Mouse (Mus musculus): ENCODE measurements around the gene Dgkh. TPM values are rescaled to one million over a fixed set of nuclear protein-coding genes. Genes with fewer than 3 reads are reported as not detected.

The Dgkh gene
- total RNA-seq, 2 experiments from 2014 or later: 1.3 to 1.5 TPM

GRCm38 (mm10) chr14:78684171-78684570, 48.4 kb downstream of the Dgkh start:
- ATAC-seq (replicated peaks; ENCODE audit: poor library complexity, severe bottlenecking): no peak

- peak; percentile 84 for ATAC-seq (replicated peaks; ENCODE audit: poor library complexity, severe bottlenecking)
Measured at GRCm38 (mm10) chr14:78678981-78679380, 53.6 kb downstream of the Dgkh start.

- ATAC-seq (replicated peaks; ENCODE audit: poor library complexity, severe bottlenecking): peak; percentile 61
Measured at GRCm38 (mm10) chr14:78677852-78678588, 54.6 kb downstream of the Dgkh start.

GRCm38 (mm10) chr14:78676457-78676856, 56.1 kb downstream of the Dgkh start:
- no peak for ATAC-seq (replicated peaks; ENCODE audit: poor library complexity, severe bottlenecking)

- ATAC-seq (replicated peaks; ENCODE audit: poor library complexity, severe bottlenecking): no peak
Measured at GRCm38 (mm10) chr14:78674606-78675005, 58.0 kb downstream of the Dgkh start.

- peak; percentile 41 for ATAC-seq (replicated peaks; ENCODE audit: poor library complexity, severe bottlenecking)
Measured at GRCm38 (mm10) chr14:78669986-78670385, 62.6 kb downstream of the Dgkh start.

- peak; percentile 91 for ATAC-seq (replicated peaks; ENCODE audit: poor library complexity, severe bottlenecking)
Measured at GRCm38 (mm10) chr14:78668291-78668690, 64.3 kb downstream of the Dgkh start.

- ATAC-seq (replicated peaks; ENCODE audit: poor library complexity, severe bottlenecking): no peak
Measured at GRCm38 (mm10) chr14:78667763-78668162, 64.8 kb downstream of the Dgkh start.

GRCm38 (mm10) chr14:78662641-78663040, 69.9 kb downstream of the Dgkh start:
- no peak for ATAC-seq (replicated peaks; ENCODE audit: poor library complexity, severe bottlenecking)

- ATAC-seq (replicated peaks; ENCODE audit: poor library complexity, severe bottlenecking): no peak
Measured at GRCm38 (mm10) chr14:78661462-78661861, 71.1 kb downstream of the Dgkh start.

GRCm38 (mm10) chr14:78658697-78659096, 73.9 kb downstream of the Dgkh start:
- no peak for ATAC-seq (replicated peaks; ENCODE audit: poor library complexity, severe bottlenecking)

GRCm38 (mm10) chr14:78656832-78657626, 75.5 kb downstream of the Dgkh start:
- no peak for ATAC-seq (replicated peaks; ENCODE audit: poor library complexity, severe bottlenecking)

- ATAC-seq (replicated peaks; ENCODE audit: poor library complexity, severe bottlenecking): no peak
Measured at GRCm38 (mm10) chr14:78654939-78655556, 77.5 kb downstream of the Dgkh start.

GRCm38 (mm10) chr14:78654196-78654595, 78.4 kb downstream of the Dgkh start:
- no peak for ATAC-seq (replicated peaks; ENCODE audit: poor library complexity, severe bottlenecking)

GRCm38 (mm10) chr14:78653333-78653732, 79.2 kb downstream of the Dgkh start:
- ATAC-seq (replicated peaks; ENCODE audit: poor library complexity, severe bottlenecking): no peak

- no peak for ATAC-seq (replicated peaks; ENCODE audit: poor library complexity, severe bottlenecking)
Measured at GRCm38 (mm10) chr14:78651696-78652095, 80.9 kb downstream of the Dgkh start.

GRCm38 (mm10) chr14:78650379-78651095, 82.0 kb downstream of the Dgkh start:
- ATAC-seq (replicated peaks; ENCODE audit: poor library complexity, severe bottlenecking): peak; percentile 79

GRCm38 (mm10) chr14:78649525-78650274, 82.9 kb downstream of the Dgkh start:
- ATAC-seq (replicated peaks; ENCODE audit: poor library complexity, severe bottlenecking): peak; percentile 71

- no peak for ATAC-seq (replicated peaks; ENCODE audit: poor library complexity, severe bottlenecking)
Measured at GRCm38 (mm10) chr14:78645622-78646021, 87.0 kb downstream of the Dgkh start.

- ATAC-seq (replicated peaks; ENCODE audit: poor library complexity, severe bottlenecking): no peak
Measured at GRCm38 (mm10) chr14:78641314-78641713, 91.3 kb downstream of the Dgkh start.
